Mouse (Mus musculus) hindbrain, embryonic 15.5 days (tissue): ENCODE data around the gene Dok4. TPM values are rescaled to one million over a fixed set of nuclear protein-coding genes. Genes with fewer than 3 reads are reported as not detected.
A peak's percentile ranks its signal among the peaks of the same experiment; 100 is the strongest.

Experiments
- ATAC-seq: fragments of 200-750 bp; cut with Nextera tagmentation; 2 replicates; pipeline ENCODE4 v1.8.0; 2017; ENCODE audit warnings: low read depth, moderate number of reproducible peaks, moderate TSS enrichment; ENCODE audit not compliant: low FRiP score
- H3K27ac ChIP-seq: fragments of 300-500 bp; sonication (generic); replicated peaks from 2 replicates; pipeline ENCODE4 v1.5.1; 2015; ENCODE audit warnings: mild to moderate bottlenecking, inconsistent platforms
- H3K27me3 ChIP-seq: fragments of 300-500 bp; sonication (generic); 2 replicates; pipeline ENCODE4 v1.6.1; 2015; ENCODE audit warnings: control low read depth, inconsistent platforms
- H3K36me3 ChIP-seq: fragments of 300-500 bp; sonication (generic); 2 replicates; pipeline ENCODE4 v1.6.1; 2015; ENCODE audit warnings: control low read depth, inconsistent platforms
- H3K4me1 ChIP-seq: fragments of 300-500 bp; sonication (generic); replicated peaks from 2 replicates; pipeline ENCODE4 v1.6.1; 2015; ENCODE audit warnings: control low read depth, inconsistent platforms
- H3K4me2 ChIP-seq: fragments of 300-500 bp; sonication (generic); 2 replicates; pipeline ENCODE4 v1.6.1; 2015; ENCODE audit warnings: moderate library complexity, mild to moderate bottlenecking, inconsistent platforms
- H3K4me3 ChIP-seq: fragments of 300-500 bp; sonication (generic); 2 replicates; pipeline ENCODE4 v1.5.1; 2015; ENCODE audit warnings: mild to moderate bottlenecking, inconsistent platforms
- H3K9ac ChIP-seq: fragments of 300-500 bp; sonication (generic); 2 replicates; pipeline ENCODE4 v1.6.1; 2015; ENCODE audit warnings: inconsistent platforms
- H3K9me3 ChIP-seq: fragments of 300-500 bp; sonication (generic); 2 replicates; pipeline ENCODE4 v1.6.1; 2016; ENCODE audit warnings: control low read depth, inconsistent platforms
- WGBS: fragments of 180-500 bp; shearing (Covaris S2); methylation state at CpG from one replicate; pipeline ENCODE4 v1.1.7; 2015; 5-methylcytosine and 5-hydroxymethylcytosine counted together
- polyA plus RNA-seq: library from polyadenylated mRNA; unstranded; fragments of >200 nt; fragmentation: Nextera tagmentation; extraction: Ambion mirVana; gene quantifications from 2 replicates; pipeline ENCODE4 v1.2.1, GENCODE M21; 2015

Dok4 gene
- polyA plus RNA-seq, 1 experiment from 2014 or later = 88.9 TPM

DNA sequence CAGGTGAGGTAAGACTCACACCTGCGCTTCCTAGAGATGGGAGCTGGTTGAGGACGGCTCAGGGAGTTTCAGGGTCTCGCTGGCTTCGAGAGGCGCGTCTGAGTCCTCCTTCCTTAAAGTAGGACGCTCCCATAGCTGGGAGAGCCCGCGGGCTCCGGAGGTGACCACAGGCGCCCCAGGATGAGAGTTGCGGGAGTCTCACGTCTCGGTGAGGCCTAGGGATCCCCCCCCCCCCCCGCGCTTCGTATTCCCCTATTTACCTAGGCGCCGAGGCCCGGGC, 319 bp downstream of the Dok4 start:
- peak overlapping the region; percentile 59 for H3K9ac ChIP-seq
- 0% methylated on average over 16 of the region's 20 CpGs for WGBS
- ATAC-seq = no peak
- H3K4me3 ChIP-seq = peak overlapping the region; percentile 67
- H3K4me1 ChIP-seq = peaks cover 42% of the 10 kb centered on the region
- no peaks in the 10 kb centered on the region for H3K36me3 ChIP-seq
- H3K27me3 ChIP-seq = peaks cover 22% of the 10 kb centered on the region; the same call in 1 of the 2 replicates
- no peaks in the 10 kb centered on the region for H3K9me3 ChIP-seq
- 0 out of 2 replicates have a peak overlapping the region, but pooled peaks have one; percentile 5 for H3K27ac ChIP-seq
- peak overlapping the region; percentile 99 for H3K4me2 ChIP-seq

GRCm38 (mm10) chr8:94875096-94875870, 847 bp downstream of the Dok4 start:
- H3K4me1 ChIP-seq = peaks cover 42% of the 10 kb centered on the region
- H3K9ac ChIP-seq = peak overlapping the region; percentile 59
- peak overlapping the region; percentile 99 for H3K4me2 ChIP-seq
- no peaks in the 10 kb centered on the region for H3K9me3 ChIP-seq
- peak overlapping the region; percentile 67 for H3K4me3 ChIP-seq
- H3K27ac ChIP-seq = no peak overlapping the region
- no peaks in the 10 kb centered on the region for H3K36me3 ChIP-seq
- H3K27me3 ChIP-seq = peaks cover 22% of the 10 kb centered on the region; the same call in 1 of the 2 replicates
- ATAC-seq = no peak
- WGBS = 16% methylated on average over 17 of the region's 17 CpGs

- H3K36me3 ChIP-seq = no peaks in the 10 kb centered on the region
- H3K9ac ChIP-seq = 0 out of 2 replicates have a peak overlapping the region, but pooled peaks have one; percentile 59
- peak overlapping the region; percentile 67 for H3K4me3 ChIP-seq
- peaks cover 50% of the 10 kb centered on the region for H3K4me1 ChIP-seq
- peaks cover 22% of the 10 kb centered on the region; the same call in 1 of the 2 replicates for H3K27me3 ChIP-seq
- 18% methylated on average over 6 of the region's 6 CpGs for WGBS
- no peak overlapping the region for H3K27ac ChIP-seq
- no peak for ATAC-seq
- H3K9me3 ChIP-seq = no peaks in the 10 kb centered on the region
- peak overlapping the region; percentile 99 for H3K4me2 ChIP-seq
Observed at GRCm38 (mm10) chr8:94874358-94874757, 1.8 kb downstream of the Dok4 start.

- no peak for ATAC-seq
- H3K9ac ChIP-seq = no peak overlapping the region
- H3K4me3 ChIP-seq = no peak overlapping the region
- no peak overlapping the region for H3K27ac ChIP-seq
- peaks cover 13% of the 10 kb centered on the region; the same call in 1 of the 2 replicates for H3K27me3 ChIP-seq
- H3K4me1 ChIP-seq = peaks cover 67% of the 10 kb centered on the region
- no peaks in the 10 kb centered on the region for H3K36me3 ChIP-seq
- no peaks in the 10 kb centered on the region for H3K9me3 ChIP-seq
- 72% methylated on average over 2 of the region's 2 CpGs for WGBS
- no peak overlapping the region for H3K4me2 ChIP-seq
Observed at GRCm38 (mm10) chr8:94872576-94872975, 3.6 kb downstream of the Dok4 start.

DNA sequence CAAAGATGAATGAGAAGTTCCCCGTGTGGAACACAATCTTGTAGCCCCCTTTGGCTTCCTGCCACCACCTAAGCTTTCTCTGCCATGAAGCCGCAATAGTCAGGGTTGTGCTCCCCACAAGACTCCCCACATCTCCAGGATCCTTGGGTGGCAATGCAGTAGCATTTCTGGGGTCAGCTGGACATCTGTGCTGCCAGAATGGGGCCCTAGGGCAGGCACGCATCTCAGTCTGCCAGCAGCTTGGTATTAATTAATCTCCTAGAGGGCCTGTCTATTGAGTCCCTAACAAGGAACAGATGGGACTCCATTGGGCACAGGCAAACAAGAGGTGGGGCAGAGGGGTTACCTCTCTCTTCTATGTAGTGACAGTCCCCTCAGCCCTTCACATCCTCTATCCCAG, 4.0 kb downstream of the Dok4 start:
- WGBS = 22% methylated on average over 3 of the region's 3 CpGs
- no peak overlapping the region for H3K27ac ChIP-seq
- H3K4me2 ChIP-seq = peak overlapping the region; percentile 73
- H3K9ac ChIP-seq = no peak overlapping the region
- no peaks in the 10 kb centered on the region for H3K36me3 ChIP-seq
- H3K4me3 ChIP-seq = no peak overlapping the region
- H3K4me1 ChIP-seq = peaks cover 67% of the 10 kb centered on the region
- H3K9me3 ChIP-seq = no peaks in the 10 kb centered on the region
- H3K27me3 ChIP-seq = peaks cover 13% of the 10 kb centered on the region; the same call in 1 of the 2 replicates
- ATAC-seq = no peak

DNA sequence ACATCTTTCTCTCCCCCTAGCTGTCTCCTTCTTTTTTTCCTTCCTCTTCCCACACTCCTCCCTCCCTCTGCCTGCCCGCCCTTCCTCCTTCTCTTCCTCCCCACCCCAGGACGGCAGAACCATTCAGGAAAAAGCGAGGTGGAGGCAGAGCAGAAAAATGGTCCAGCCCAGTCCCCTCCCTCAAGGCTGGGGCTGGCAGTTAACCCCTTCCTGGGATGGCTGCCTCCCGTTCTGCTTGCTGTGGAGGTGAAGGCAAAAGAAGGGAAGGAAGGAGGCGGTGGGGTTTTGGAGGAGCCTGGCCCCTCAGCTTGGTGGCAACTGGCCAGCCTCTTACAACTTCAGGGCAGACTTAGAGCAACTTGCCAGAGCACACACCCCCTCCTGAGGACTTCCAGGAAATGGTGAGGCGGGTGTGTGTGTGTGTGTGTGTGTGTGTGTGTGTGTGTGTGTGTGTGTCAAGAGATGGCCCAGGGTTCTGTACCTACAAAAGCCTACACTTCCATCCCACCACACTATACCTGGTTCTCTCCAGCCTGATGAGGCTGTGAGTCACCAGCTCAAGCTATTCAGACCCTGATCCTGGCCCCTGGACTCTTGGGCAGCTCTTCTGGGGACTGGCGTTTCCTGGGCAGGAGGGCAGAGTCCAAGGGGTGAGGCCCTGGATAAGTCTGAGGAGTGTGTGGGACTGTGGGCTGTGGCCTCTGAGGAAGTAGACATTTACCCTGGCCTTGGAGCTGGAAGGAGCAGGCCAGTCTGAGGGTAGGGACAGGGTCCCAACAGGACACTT, 4.8 kb downstream of the Dok4 start:
- H3K4me3 ChIP-seq = peak overlapping the region; percentile 68
- H3K4me2 ChIP-seq = peak overlapping the region; percentile 73
- H3K27me3 ChIP-seq = peaks cover 13% of the 10 kb centered on the region; the same call in 1 of the 2 replicates
- WGBS = 7% methylated on average over 7 of the region's 7 CpGs
- H3K36me3 ChIP-seq = peaks cover 4% of the 10 kb centered on the region
- ATAC-seq = peak; percentile 82
- peak overlapping the region; percentile 73 for H3K9ac ChIP-seq
- peak overlapping the region; percentile 82 for H3K27ac ChIP-seq
- H3K4me1 ChIP-seq = peaks cover 64% of the 10 kb centered on the region
- H3K9me3 ChIP-seq = no peaks in the 10 kb centered on the region

GRCm38 (mm10) chr8:94870474-94871107, 5.5 kb downstream of the Dok4 start:
- peak overlapping the region; percentile 73 for H3K9ac ChIP-seq
- H3K4me1 ChIP-seq = peaks cover 57% of the 10 kb centered on the region
- 1% methylated on average over 22 of the region's 22 CpGs for WGBS
- peak overlapping the region; percentile 73 for H3K4me2 ChIP-seq
- peaks cover 11% of the 10 kb centered on the region for H3K36me3 ChIP-seq
- H3K4me3 ChIP-seq = peak overlapping the region; percentile 68
- H3K27me3 ChIP-seq = peaks cover 13% of the 10 kb centered on the region; the same call in 1 of the 2 replicates
- H3K9me3 ChIP-seq = no peaks in the 10 kb centered on the region
- ATAC-seq = peak; percentile 63
- peak overlapping the region; percentile 82 for H3K27ac ChIP-seq

DNA sequence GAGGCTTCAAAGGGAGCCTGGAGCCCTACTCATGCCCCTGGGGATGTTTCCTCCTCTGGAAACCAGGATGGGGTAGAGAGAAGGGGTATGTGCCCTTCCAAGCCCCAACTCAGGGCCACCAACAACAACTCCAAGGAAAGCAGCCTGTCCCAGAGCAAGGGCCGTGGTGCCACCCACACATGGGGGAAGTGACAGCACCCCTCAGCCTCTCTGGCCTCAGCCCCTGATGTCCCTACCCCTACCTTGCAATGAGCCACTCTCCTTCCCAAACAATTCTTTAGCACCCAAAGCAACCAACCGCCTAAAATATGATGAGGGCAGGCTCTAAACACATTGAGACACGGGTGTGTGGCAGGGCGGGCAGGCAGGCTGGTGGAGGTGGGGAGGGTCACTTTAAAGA, 6.1 kb downstream of the Dok4 start:
- Histone ChIP-seq H3K27ac (peak overlapping the region; percentile 82), H3K4me1 (peaks cover 51% of the 10 kb centered on the region), H3K4me2 (peak overlapping the region; percentile 73), H3K9me3 (no peaks in the 10 kb centered on the region), H3K4me3 (peak overlapping the region; percentile 68), H3K27me3 (peaks cover 12% of the 10 kb centered on the region; the same call in 1 of the 2 replicates), H3K9ac (peak overlapping the region; percentile 73), H3K36me3 (peaks cover 17% of the 10 kb centered on the region)
- ATAC-seq = no peak
- 12% methylated on average over 4 of the region's 4 CpGs for WGBS

DNA sequence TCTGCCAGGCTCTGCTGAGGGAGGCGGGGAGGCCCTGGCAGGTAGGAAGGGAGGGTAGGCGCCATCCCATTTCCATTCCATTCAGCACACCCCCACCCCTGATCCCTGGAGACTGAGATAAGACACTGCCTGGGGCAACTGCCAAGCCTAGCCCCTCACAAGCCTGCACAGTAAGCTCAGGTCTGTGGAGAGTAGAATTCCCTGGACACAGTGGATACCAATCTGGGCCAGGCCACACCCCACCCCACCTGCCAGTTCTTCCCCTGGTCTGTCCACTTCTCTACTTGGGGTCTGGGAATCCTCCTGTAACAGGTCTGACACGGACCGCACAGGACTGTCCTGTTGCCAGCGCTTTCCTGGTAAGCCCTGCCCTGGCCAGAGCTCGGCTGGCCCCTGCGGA, 7.0 kb downstream of the Dok4 start:
- H3K9ac ChIP-seq = peak overlapping the region; percentile 73
- H3K4me2 ChIP-seq = peak overlapping the region; percentile 73
- no peaks in the 10 kb centered on the region for H3K9me3 ChIP-seq
- 57% methylated on average over 7 of the region's 7 CpGs for WGBS
- H3K36me3 ChIP-seq = peaks cover 25% of the 10 kb centered on the region
- ATAC-seq = no peak
- H3K27me3 ChIP-seq = peaks cover 3% of the 10 kb centered on the region; the same call in 1 of the 2 replicates
- H3K4me1 ChIP-seq = peaks cover 43% of the 10 kb centered on the region
- H3K27ac ChIP-seq = no peak overlapping the region
- H3K4me3 ChIP-seq = peak overlapping the region; percentile 68

GRCm38 (mm10) chr8:94866921-94867320, 9.2 kb downstream of the Dok4 start:
- Histone ChIP-seq H3K4me2 (no peak overlapping the region), H3K36me3 (peaks cover 42% of the 10 kb centered on the region), H3K9ac (no peak overlapping the region), H3K9me3 (no peaks in the 10 kb centered on the region), H3K4me3 (no peak overlapping the region), H3K27me3 (no peaks in the 10 kb centered on the region), H3K27ac (no peak overlapping the region), H3K4me1 (peaks cover 34% of the 10 kb centered on the region)
- WGBS = 89% methylated on average over 9 of the region's 9 CpGs
- no peak for ATAC-seq

- Histone ChIP-seq H3K4me2 (no peak overlapping the region), H3K36me3 (peaks cover 47% of the 10 kb centered on the region), H3K9ac (no peak overlapping the region), H3K4me1 (peaks cover 25% of the 10 kb centered on the region), H3K4me3 (no peak overlapping the region), H3K27ac (no peak overlapping the region), H3K27me3 (no peaks in the 10 kb centered on the region), H3K9me3 (no peaks in the 10 kb centered on the region)
- WGBS = 69% methylated on average over 10 of the region's 10 CpGs
- no peak for ATAC-seq
Observed at GRCm38 (mm10) chr8:94865292-94865691, 10.8 kb downstream of the Dok4 start.
